Mouse (Mus musculus) MEL (cell line): ENCODE results near the gene Cd300ld5. TPM values are rescaled to one million over a fixed set of nuclear protein-coding genes. Genes with fewer than 3 reads are reported as not detected.

Experiments
- DNase-seq: peaks from one replicate; pipeline ENCODE4 v3.0.0; 2011; ENCODE audit warnings: low read depth, low spot score
- H3K27ac ChIP-seq: 2 replicates; pipeline ENCODE4 v1.5.1; 2012; ENCODE audit warnings: low read depth, mild to moderate bottlenecking, control low read depth, low read length, moderate library complexity; ENCODE audit not compliant: control insufficient read depth
- H3K27me3 ChIP-seq, 2 experiments: fragments of 150-350 bp in 1 of 2; sonication (generic) in 1 of 2; 2 replicates each; pipeline ENCODE4 v1.6.1; 2012; ENCODE audit warnings: low read length in 2 of 2, mild to moderate bottlenecking in 2 of 2, improper control_type of control experiment in 1 of 2, moderate library complexity in 1 of 2; ENCODE audit not compliant: insufficient read depth in 2 of 2, control insufficient read depth in 1 of 2
- H3K36me3 ChIP-seq, 2 experiments: 2 replicates each; pipeline ENCODE4 v1.6.1; 2012 to 2014; ENCODE audit warnings: low read length in 2 of 2, improper control_type of control experiment in 1 of 2, inconsistent platforms in 1 of 2, mild to moderate bottlenecking in 1 of 2; ENCODE audit not compliant: insufficient read depth in 2 of 2, control insufficient read depth in 1 of 2
- H3K4me1 ChIP-seq, 2 experiments: fragments of 150-350 bp in 1 of 2; sonication (generic) in 1 of 2; 2 replicates each; pipeline ENCODE4 v1.6.1; 2012; ENCODE audit warnings: low read length in 2 of 2, improper control_type of control experiment in 1 of 2, mild to moderate bottlenecking in 1 of 2; ENCODE audit not compliant: insufficient read depth in 2 of 2, control insufficient read depth in 1 of 2
- H3K4me3 ChIP-seq, 2 experiments: fragments of 150-350 bp in 1 of 2; sonication (generic) in 1 of 2; 2 replicates each; pipeline ENCODE4 v1.5.1; 2012; ENCODE audit warnings: low read depth in 2 of 2, low read length in 2 of 2, mild to moderate bottlenecking in 2 of 2, moderate library complexity in 2 of 2, control low read depth in 1 of 2, improper control_type of control experiment in 1 of 2; ENCODE audit not compliant: control insufficient read depth in 1 of 2, insufficient read depth in 1 of 2
- H3K79me2 ChIP-seq: 2 replicates; pipeline ENCODE4 v1.6.1; 2012; ENCODE audit warnings: mild to moderate bottlenecking, low read length, moderate library complexity; ENCODE audit not compliant: control insufficient read depth, poor library complexity, insufficient read depth
- H3K9ac ChIP-seq: 2 replicates; pipeline ENCODE4 v1.6.1; 2012; ENCODE audit warnings: low read depth, mild to moderate bottlenecking, control low read depth, low read length, moderate library complexity; ENCODE audit not compliant: control insufficient read depth, poor library complexity, severe bottlenecking
- H3K9me3 ChIP-seq: fragments of 150-350 bp; sonication (generic); replicated peaks from 2 replicates; pipeline ENCODE4 v1.6.1; 2012; ENCODE audit warnings: mild to moderate bottlenecking, low read length, improper control_type of control experiment, moderate library complexity; ENCODE audit not compliant: insufficient read depth
- BHLHE40 ChIP-seq: IDR thresholded peaks from 2 replicates; pipeline ENCODE4 v1.6.1; 2012; ENCODE audit warnings: low read depth, mild to moderate bottlenecking, inconsistent platforms, low read length, improper control_type of control experiment, borderline replicate concordance
- CHD2 ChIP-seq: IDR thresholded peaks from 2 replicates; pipeline ENCODE4 v1.6.1; 2011; ENCODE audit warnings: low read length, improper control_type of control experiment
- CTCF ChIP-seq, 3 experiments: IDR thresholded peaks in 2 of 3; conservative IDR thresholded peaks in 1 of 3; 2 replicates each; pipeline ENCODE4 v1.5.1; 2011 to 2012; ENCODE audit warnings: low read length in 3 of 3, low read depth in 2 of 3, mild to moderate bottlenecking in 2 of 3, improper control_type of control experiment in 1 of 3, inconsistent platforms in 1 of 3, mixed read lengths in 1 of 3, moderate library complexity in 1 of 3; ENCODE audit not compliant: control insufficient read depth in 1 of 3, insufficient read depth in 1 of 3, poor library complexity in 1 of 3, severe bottlenecking in 1 of 3
- ELF1 ChIP-seq: IDR thresholded peaks from 2 replicates; pipeline ENCODE4 v1.6.1; 2014; ENCODE audit warnings: low read depth, mild to moderate bottlenecking, inconsistent platforms, low read length, improper control_type of control experiment, moderate library complexity
- ETS1 ChIP-seq: IDR thresholded peaks from 2 replicates; pipeline ENCODE4 v1.6.1; 2012; ENCODE audit warnings: low read depth, mild to moderate bottlenecking, inconsistent platforms, low read length, improper control_type of control experiment, moderate library complexity
- GABPA ChIP-seq: IDR thresholded peaks from 2 replicates; pipeline ENCODE4 v1.6.1; 2012; ENCODE audit warnings: low read depth, mild to moderate bottlenecking, inconsistent platforms, low read length, improper control_type of control experiment, moderate library complexity
- HCFC1 ChIP-seq: IDR thresholded peaks from 2 replicates; pipeline ENCODE4 v1.6.1; 2012; ENCODE audit warnings: low read depth, mild to moderate bottlenecking, inconsistent platforms, low read length, improper control_type of control experiment, moderate library complexity
- JUND ChIP-seq: IDR thresholded peaks from 2 replicates; pipeline ENCODE4 v1.6.1; 2011; ENCODE audit warnings: low read depth, mild to moderate bottlenecking, improper control_type of control experiment, low read length
- KAT2A ChIP-seq: conservative IDR thresholded peaks from 2 replicates; pipeline ENCODE4 v1.6.1; 2012; ENCODE audit warnings: low read depth, low read length, improper control_type of control experiment, inconsistent platforms
- MAFK ChIP-seq: IDR thresholded peaks from 2 replicates; pipeline ENCODE4 v1.6.1; 2011; ENCODE audit warnings: low read depth, mild to moderate bottlenecking, low read length, improper control_type of control experiment, borderline replicate concordance
- MEF2A ChIP-seq: IDR thresholded peaks from 2 replicates; pipeline ENCODE4 v1.6.1; 2014; ENCODE audit warnings: low read depth, mild to moderate bottlenecking, inconsistent platforms, low read length, improper control_type of control experiment; ENCODE audit not compliant: poor library complexity, insufficient replicate concordance, severe bottlenecking; ENCODE audit errors: extremely low read depth
- MXI1 ChIP-seq: IDR thresholded peaks from 2 replicates; pipeline ENCODE4 v1.6.1; 2011; ENCODE audit warnings: mild to moderate bottlenecking, low read depth, low read length, improper control_type of control experiment
- MYB ChIP-seq: IDR thresholded peaks from 2 replicates; pipeline ENCODE4 v1.6.1; 2011; ENCODE audit warnings: mild to moderate bottlenecking, low read depth, low read length, improper control_type of control experiment
- MYC ChIP-seq: IDR thresholded peaks from 2 replicates; pipeline ENCODE4 v1.6.1; 2011; ENCODE audit warnings: low read depth, mild to moderate bottlenecking, low read length, improper control_type of control experiment, moderate library complexity
- NELFE ChIP-seq: IDR thresholded peaks from 2 replicates; pipeline ENCODE4 v1.6.1; 2011; ENCODE audit warnings: low read depth, low read length, improper control_type of control experiment
- NRF1 ChIP-seq: IDR thresholded peaks from 2 replicates; pipeline ENCODE4 v1.6.1; 2014; ENCODE audit warnings: low read depth, mild to moderate bottlenecking, inconsistent platforms, low read length, improper control_type of control experiment, moderate library complexity; ENCODE audit not compliant: poor library complexity, insufficient read depth, severe bottlenecking
- POLR2A ChIP-seq, 2 experiments: IDR thresholded peaks; 2 replicates each; pipeline ENCODE4 v1.6.1; 2011 to 2012; ENCODE audit warnings: low read length in 2 of 2, mild to moderate bottlenecking in 2 of 2, control low read depth in 1 of 2, improper control_type of control experiment in 1 of 2, low read depth in 1 of 2, moderate library complexity in 1 of 2; ENCODE audit not compliant: control insufficient read depth in 1 of 2, insufficient read depth in 1 of 2, poor library complexity in 1 of 2
- RAD21 ChIP-seq: IDR thresholded peaks from 2 replicates; pipeline ENCODE4 v1.6.1; 2011; ENCODE audit warnings: mild to moderate bottlenecking, low read depth, low read length, improper control_type of control experiment
- SIN3A ChIP-seq: IDR thresholded peaks from 2 replicates; pipeline ENCODE4 v1.6.1; 2012; ENCODE audit warnings: low read length, improper control_type of control experiment, inconsistent platforms
- SMC3 ChIP-seq: IDR thresholded peaks from 2 replicates; pipeline ENCODE4 v1.6.1; 2011; ENCODE audit warnings: low read depth, low read length, improper control_type of control experiment
- TAL1 ChIP-seq: IDR thresholded peaks from 2 replicates; pipeline ENCODE4 v1.6.1; 2012; ENCODE audit warnings: mild to moderate bottlenecking, inconsistent platforms, low read length, moderate library complexity, mixed read lengths
- TBP ChIP-seq: IDR thresholded peaks from 2 replicates; pipeline ENCODE4 v1.8.0; 2011; ENCODE audit warnings: low read depth, low read length, improper control_type of control experiment
- TCF12 ChIP-seq: IDR thresholded peaks from 2 replicates; pipeline ENCODE4 v1.6.1; 2014; ENCODE audit warnings: low read depth, mild to moderate bottlenecking, inconsistent platforms, low read length, improper control_type of control experiment, moderate library complexity
- UBTF ChIP-seq: IDR thresholded peaks from 2 replicates; pipeline ENCODE4 v1.6.1; 2012; ENCODE audit warnings: low read depth, mild to moderate bottlenecking, inconsistent platforms, low read length, improper control_type of control experiment, moderate library complexity, borderline replicate concordance; ENCODE audit not compliant: insufficient read depth
- USF1 ChIP-seq: IDR thresholded peaks from 2 replicates; pipeline ENCODE4 v1.6.1; 2014; ENCODE audit warnings: low read depth, mild to moderate bottlenecking, inconsistent platforms, low read length, improper control_type of control experiment, moderate library complexity
- USF2 ChIP-seq, 2 experiments: IDR thresholded peaks; 2 replicates each; pipeline ENCODE4 v1.6.1; 2011 to 2012; ENCODE audit warnings: improper control_type of control experiment in 2 of 2, low read length in 2 of 2, borderline replicate concordance in 1 of 2, inconsistent platforms in 1 of 2, low read depth in 1 of 2, mild to moderate bottlenecking in 1 of 2; ENCODE audit not compliant: insufficient read depth in 1 of 2
- ZC3H11A ChIP-seq: IDR thresholded peaks from 2 replicates; pipeline ENCODE4 v1.6.1; 2012; ENCODE audit warnings: low read depth, mild to moderate bottlenecking, inconsistent platforms, low read length, improper control_type of control experiment
- ZKSCAN1 ChIP-seq: IDR thresholded peaks from 2 replicates; pipeline ENCODE4 v1.6.1; 2012; ENCODE audit warnings: low read depth, mild to moderate bottlenecking, inconsistent platforms, low read length, improper control_type of control experiment, moderate library complexity
- ZNF384 ChIP-seq: IDR thresholded peaks from 2 replicates; pipeline ENCODE4 v1.6.1; 2012; ENCODE audit warnings: low read depth, mild to moderate bottlenecking, inconsistent platforms, low read length, improper control_type of control experiment
- polyA plus RNA-seq, 2 experiments: library from polyadenylated mRNA; stranded (reverse) in 1 of 2; unstranded in 1 of 2; fragments of >175 nt in 1 of 2; fragments of >200 nt in 1 of 2; gene quantifications; 2 replicates each; pipeline versions ENCODE4 v1.2.1 to v1.2.4; 2012; ENCODE audit warnings: low replicate concordance in 2 of 2, low read depth in 1 of 2; ENCODE audit not compliant: insufficient read length in 2 of 2, insufficient read depth in 1 of 2, missing spikeins in 1 of 2
- total RNA-seq: library from RNA; depleted of rRNA; stranded (reverse); fragments of 300-350 nt; gene quantifications from 2 replicates; pipeline ENCODE4 v1.2.3, GENCODE M21; 2012

The Cd300ld5 gene
- total and polyA plus RNA-seq, 3 experiments, result not detected

DNA sequence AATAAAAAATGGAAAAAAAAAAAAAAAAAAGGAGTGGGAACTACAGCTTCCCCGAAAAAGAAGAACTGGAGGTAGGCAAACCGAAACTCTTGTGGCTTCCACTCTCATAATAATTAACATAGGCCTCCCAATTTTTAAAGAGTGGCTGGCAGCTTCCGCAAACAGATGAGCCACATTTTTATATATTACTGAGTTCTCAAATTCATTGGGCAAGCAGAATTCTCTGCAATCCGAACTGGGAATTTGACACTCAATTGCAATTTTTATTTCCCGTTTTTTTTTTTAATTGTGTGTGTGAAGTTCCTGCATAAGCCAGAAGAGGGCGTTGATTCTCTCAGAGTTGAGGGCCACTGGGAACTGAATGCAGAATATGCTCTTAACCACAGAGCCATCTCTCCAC, 29.2 kb upstream of the Cd300ld5 start:
- H3K27ac ChIP-seq, result no peak overlapping the region
- H3K79me2 ChIP-seq, result no peaks in the 10 kb centered on the region
- peak; percentile 21 for DNase-seq
- no peak overlapping the region for H3K4me3 ChIP-seq
- no peaks in the 10 kb centered on the region for H3K9me3 ChIP-seq
- no peaks in the 10 kb centered on the region for H3K36me3 ChIP-seq
- H3K27me3 ChIP-seq, result peaks cover 0 to 8% of the 10 kb centered on the region in 2 experiments; a peak in 2 of 4 replicates
- H3K4me1 ChIP-seq, result no peaks in the 10 kb centered on the region
- TF ChIP-seq GABPA (no peak), MEF2A (no peak), TCF12 (no peak), HCFC1 (no peak), ZKSCAN1 (no peak), ZC3H11A (no peak), KAT2A (no peak), SMC3 (peak; percentile 38), MXI1 (no peak), ZNF384 (peak; percentile 87), TAL1 (no peak), USF2 (IDR thresholded peaks at IDR 0.05; ENCODE audit: borderline replicate concordance in 1 of 2, insufficient read depth in 1 of 2, low read depth in 1 of 2, low read length in 2 of 2) (no peak), NELFE (no peak), NRF1 (no peak), UBTF (no peak), MYB (no peak), TBP (no peak), SIN3A (no peak), CHD2 (no peak), USF1 (no peak), ELF1 (no peak), CTCF (IDR thresholded peaks at IDR 0.05 in 2 of 3, conservative IDR thresholded peaks at IDR 0.05 in 1 of 3; ENCODE audit: control insufficient read depth in 1 of 3, insufficient read depth in 1 of 3, low read depth in 2 of 3, low read length in 3 of 3, poor library complexity in 1 of 3, severe bottlenecking in 1 of 3) (peak in 2 of 3 experiments; percentile 19 to 44; a peak in 3 of 6 replicates), MAFK (no peak), JUND (no peak), POLR2A (IDR thresholded peaks at IDR 0.05; ENCODE audit: control insufficient read depth in 1 of 2, insufficient read depth in 1 of 2, low read depth in 1 of 2, low read length in 2 of 2, poor library complexity in 1 of 2) (no peak), RAD21 (peak; percentile 5), BHLHE40 (no peak), MYC (no peak), ETS1 (no peak)
- no peak overlapping the region for H3K9ac ChIP-seq
